In genomic region chr7:6696241-6697045, GRCm38 (mm10) we compare ENCODE assay signal across 8 mouse cellular contexts. TPM values are rescaled to one million over a fixed set of nuclear protein-coding genes. Genes with fewer than 3 reads are reported as not detected.
DNase-seq lines count a peak whose midpoint lies in the region; ATAC-seq lines count a peak whose summit lies in the region.

Gene Zim1, minus strand, starts transcription at chr7:6696450.

- DNase-seq in adrenal gland, postnatal 10 days, result peak; percentile 93
- DNase-seq in embryo, embryonic 9.5 days (ENCODE audit: extremely low spot score), result peak; percentile 85
- peak; percentile 77 to 89 for DNase-seq in gastrocnemius, postnatal 4 days (ENCODE audit: low spot score in 2 of 2)
- peak; percentile 92 to 94 for DNase-seq in left cerebral cortex, postnatal 14 days (ENCODE audit: low spot score in 2 of 2)
- peak; percentile 97 for DNase-seq in midbrain, embryonic 11.5 days (ENCODE audit: low spot score, missing footprints)
- DNase-seq in natural killer cell, adult 2 months (ENCODE audit: low spot score in 2 of 2), result no peak

- WGBS in intestine, embryonic 16.5 days, result 9% methylated on average over 32 of the region's 32 CpGs
- WGBS in midbrain, embryonic 11.5 days, result 11% methylated on average over 32 of the region's 32 CpGs
- WGBS in stomach, embryonic 14.5 days, result 9% methylated on average over 32 of the region's 32 CpGs

- H3K4me1 ChIP-seq in intestine, embryonic 16.5 days (ENCODE audit: control insufficient read depth, insufficient read depth, low read length), result no peaks in the 10 kb centered on the region
- H3K4me1 ChIP-seq in midbrain, embryonic 11.5 days (ENCODE audit: control insufficient read depth, insufficient read depth, low read length), result no peaks in the 10 kb centered on the region
- no peaks in the 10 kb centered on the region for H3K4me1 ChIP-seq in stomach, embryonic 14.5 days (ENCODE audit: control insufficient read depth, insufficient read depth, low read length)

- no peaks in the 10 kb centered on the region for H3K36me3 ChIP-seq in intestine, embryonic 16.5 days (ENCODE audit: control insufficient read depth, insufficient read depth, low read length)
- 0 out of 2 replicates have a peak, but pooled peaks cover under 1% of the 10 kb centered on the region for H3K36me3 ChIP-seq in midbrain, embryonic 11.5 days (ENCODE audit: control insufficient read depth, insufficient read depth, low read length)
- no peaks in the 10 kb centered on the region for H3K36me3 ChIP-seq in stomach, embryonic 14.5 days (ENCODE audit: control insufficient read depth, insufficient read depth, low read length)

- peak within 1 kb of the TSS; percentile 55 for H3K4me3 ChIP-seq in intestine, embryonic 16.5 days (ENCODE audit: low read length)
- peak within 1 kb of the TSS; percentile 34 for H3K4me3 ChIP-seq in midbrain, embryonic 11.5 days (ENCODE audit: low read depth, low read length)
- H3K4me3 ChIP-seq in stomach, embryonic 14.5 days (ENCODE audit: low read depth, low read length), result peak within 1 kb of the TSS; percentile 44

- intact Hi-C loops in left cerebral cortex, postnatal 14 days (cut with DNase I), result loop anchor here (10.0 kb wide), 1 partner anchor 262 kb away; the partner anchor contains the start of gene Olfr1344

- H3K27ac ChIP-seq in intestine, embryonic 16.5 days (ENCODE audit: low read length), result no peak within 1 kb of the TSS
- no peak within 1 kb of the TSS for H3K27ac ChIP-seq in midbrain, embryonic 11.5 days (ENCODE audit: low read depth, low read length)
- no peak within 1 kb of the TSS for H3K27ac ChIP-seq in stomach, embryonic 14.5 days (ENCODE audit: low read length)

- no peaks in the 10 kb centered on the region for H3K9me3 ChIP-seq in intestine, embryonic 16.5 days (ENCODE audit: control insufficient read depth, low read length)
- H3K9me3 ChIP-seq in midbrain, embryonic 11.5 days (ENCODE audit: control insufficient read depth, low read length), result no peaks in the 10 kb centered on the region
- no peaks in the 10 kb centered on the region for H3K9me3 ChIP-seq in stomach, embryonic 14.5 days (ENCODE audit: control insufficient read depth, low read depth, low read length)

- H3K9ac ChIP-seq in intestine, embryonic 16.5 days (ENCODE audit: low read depth, low read length), result peak within 1 kb of the TSS; percentile 63
- H3K9ac ChIP-seq in midbrain, embryonic 11.5 days (ENCODE audit: low read length), result peak within 1 kb of the TSS; percentile 50
- H3K9ac ChIP-seq in stomach, embryonic 14.5 days (replicated peaks; ENCODE audit: low read depth, low read length), result peak within 1 kb of the TSS; percentile 6; the same call in 1 of the 2 replicates

- peak within 1 kb of the TSS; percentile 80 for H3K4me2 ChIP-seq in intestine, embryonic 16.5 days (ENCODE audit: low read depth, low read length)
- H3K4me2 ChIP-seq in midbrain, embryonic 11.5 days, result peak within 1 kb of the TSS; percentile 54
- H3K4me2 ChIP-seq in stomach, embryonic 14.5 days (replicated peaks; ENCODE audit: low read depth, low read length), result peak within 1 kb of the TSS; percentile 67

- H3K27me3 ChIP-seq in intestine, embryonic 16.5 days (replicated peaks; ENCODE audit: control insufficient read depth, insufficient read depth, low read length), result no peaks in the 10 kb centered on the region
- H3K27me3 ChIP-seq in midbrain, embryonic 11.5 days (ENCODE audit: control insufficient read depth, insufficient read depth, low read length), result no peaks in the 10 kb centered on the region
- H3K27me3 ChIP-seq in stomach, embryonic 14.5 days (ENCODE audit: control insufficient read depth, insufficient read depth, low read length), result no peaks in the 10 kb centered on the region

- peak; percentile 100 for ATAC-seq in intestine, embryonic 16.5 days
- ATAC-seq in midbrain, embryonic 11.5 days (ENCODE audit: low FRiP score), result peak; percentile 100
- peak; percentile 99 for ATAC-seq in stomach, embryonic 14.5 days (ENCODE audit: insufficient number of reproducible peaks, insufficient read depth, low FRiP score, low read depth)

RNA-seq across cellular contexts. Expression of gene Zim1, which starts in this region (rescaled TPM):
- total RNA-seq in adrenal gland, postnatal 10 days (2021), result 10 to 100 TPM; 28.9 to 33.8 TPM
- 100 to 1,000 TPM; 397 to 406 TPM for total RNA-seq in gastrocnemius, postnatal 4 days (2021)
- 3.0 TPM in 2 replicates for polyA plus RNA-seq in intestine, embryonic 16.5 days (2015; fragmentation: Nextera tagmentation; extraction: Ambion mirVana)
- total RNA-seq in left cerebral cortex, postnatal 14 days (2021), result 1 to 10 TPM; 3.7 to 7.0 TPM
- 0.93 and 1.6 TPM in 2 replicates for polyA plus RNA-seq in midbrain, embryonic 11.5 days (2014; fragmentation: Nextera tagmentation; extraction: Ambion mirVana)
- polyA plus RNA-seq in stomach, embryonic 14.5 days (2014; fragmentation: Nextera tagmentation; extraction: Ambion mirVana), result 7.7 and 8.7 TPM in 2 replicates

Comparison
In these comparisons a context has a peak if more than half of its experiments do, and no peak if none do; other contexts are left out.
1. RNA of gene Zim1 (total RNA-seq): 397 to 406 TPM in gastrocnemius, postnatal 4 days; 28.9 to 33.8 TPM in adrenal gland, postnatal 10 days and 3.7 to 7.0 TPM in left cerebral cortex, postnatal 14 days; every median in the first group is over 10 times any median in the second.
2. DNase-seq: peak in adrenal gland, postnatal 10 days (single experiment), embryo, embryonic 9.5 days (single experiment), gastrocnemius, postnatal 4 days (2 of 2), left cerebral cortex, postnatal 14 days (2 of 2) and midbrain, embryonic 11.5 days (single experiment); none in natural killer cell, adult 2 months (0 of 2).
3. H3K9ac ChIP-seq: peak in every context shown above with its lines; median percentile 63 in intestine, embryonic 16.5 days; 50 in midbrain, embryonic 11.5 days; 6 in stomach, embryonic 14.5 days.
4. Peak in every context shown above with its lines, with median percentiles within 50 percentile points of each other: ATAC-seq, H3K4me2 ChIP-seq and H3K4me3 ChIP-seq.